Mouse (Mus musculus) v-Abl transformed pro-B cells (cell line): ENCODE measurements around the gene Mboat7.
"Not testable (repeated sequence)": the region's sequence is repeated elsewhere in the genome, so short reads cannot be mapped to it uniquely, and the experiment has no call there.

Experiments
- in situ Hi-C, 2 experiments: fragments of 400-800 bp; cut with MboI; formaldehyde crosslinking; loops; one replicate each; pipeline ENCODE4 v1.15.1; 2025; ENCODE audit not compliant: unreplicated experiment in 2 of 2

Mboat7 gene

DNA sequence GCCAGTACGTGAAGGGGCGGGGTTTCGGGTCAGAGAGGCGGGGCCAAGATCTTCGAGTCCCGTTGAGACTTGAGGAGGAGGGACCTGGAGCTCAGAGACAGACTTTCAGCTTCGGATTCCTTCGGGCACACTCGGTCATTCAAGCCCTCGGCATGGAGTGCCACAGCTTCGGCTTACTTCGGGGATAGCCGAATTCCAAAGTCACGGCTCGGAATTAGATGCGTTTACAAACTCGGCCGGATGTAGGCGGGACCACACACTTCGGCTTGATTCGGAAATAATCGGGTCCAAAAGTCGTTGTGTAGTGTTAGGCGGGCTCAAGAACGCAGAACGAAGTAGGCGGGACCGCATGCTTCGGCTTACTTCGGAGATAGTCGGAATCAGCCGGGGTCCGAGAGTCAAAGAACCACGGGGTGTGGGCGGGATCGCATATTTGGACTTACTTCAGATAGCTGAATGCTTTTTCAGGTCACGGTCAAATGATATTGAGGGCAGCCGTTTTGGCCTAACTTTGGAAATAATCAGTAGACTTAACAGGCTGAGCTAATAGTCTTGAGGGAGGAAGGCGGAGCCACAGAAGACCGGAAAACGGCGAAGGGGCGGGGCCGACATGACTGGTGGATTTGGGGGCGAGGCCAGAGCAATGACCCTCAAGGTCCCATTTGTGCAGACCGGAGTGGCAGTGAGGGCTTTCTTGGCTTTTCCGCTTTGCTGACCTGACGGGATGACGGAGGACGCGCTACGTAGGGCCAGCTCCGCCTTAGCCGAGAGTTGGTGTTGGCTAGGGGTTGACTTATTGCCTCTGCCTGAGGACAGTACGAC lies at the start of gene Mboat7:
TSS of gene Mboat7 (minus strand) at position 537 of the 822 bp plus-strand sequence.
- in situ Hi-C loops = loop anchor here (10.0 to 25.0 kb wide), 6 partner anchors 406 to 969 kb away; partner anchors contain the start of genes Myadm (in 2 of the 2), Ppp6r1 (in 2 of the 2), Prkcg (in 2 of the 2) and Leng8 (in 1 of the 2)

- in situ Hi-C loops = not testable (repeated sequence)
Observed at GRCm38 (mm10) chr7:3732675-3733074, 39.4 kb upstream of the Mboat7 start.

GRCm38 (mm10) chr7:3725459-3725858 lies 32.1 kb upstream of the Mboat7 start:
- in situ Hi-C loops = not testable (repeated sequence)

- in situ Hi-C loops = not testable (repeated sequence)
Observed at GRCm38 (mm10) chr7:3720268-3720667, 26.9 kb upstream of the Mboat7 start, which contains the start of gene Pirb. Gene Pirb (minus strand): TSS chr7:3720391.

GRCm38 (mm10) chr7:3715249-3715648 lies 21.9 kb upstream of the Mboat7 start:
- in situ Hi-C loops = no loop called here

GRCm38 (mm10) chr7:3712264-3712942 lies 19.1 kb upstream of the Mboat7 start:
- in situ Hi-C loops = no loop called here

GRCm38 (mm10) chr7:3709000-3709399 lies 15.7 kb upstream of the Mboat7 start:
- in situ Hi-C loops = loop anchor here in 1 of 2 experiments (10.0 kb wide), 1 partner anchor 796 kb away; the partner anchor contains the start of gene Ppp1r12c

- in situ Hi-C loops = loop anchor here in 1 of 2 experiments (10.0 kb wide), 1 partner anchor 796 kb away; the partner anchor contains the start of gene Ppp1r12c
Observed at GRCm38 (mm10) chr7:3708447-3708980, 15.2 kb upstream of the Mboat7 start.

DNA sequence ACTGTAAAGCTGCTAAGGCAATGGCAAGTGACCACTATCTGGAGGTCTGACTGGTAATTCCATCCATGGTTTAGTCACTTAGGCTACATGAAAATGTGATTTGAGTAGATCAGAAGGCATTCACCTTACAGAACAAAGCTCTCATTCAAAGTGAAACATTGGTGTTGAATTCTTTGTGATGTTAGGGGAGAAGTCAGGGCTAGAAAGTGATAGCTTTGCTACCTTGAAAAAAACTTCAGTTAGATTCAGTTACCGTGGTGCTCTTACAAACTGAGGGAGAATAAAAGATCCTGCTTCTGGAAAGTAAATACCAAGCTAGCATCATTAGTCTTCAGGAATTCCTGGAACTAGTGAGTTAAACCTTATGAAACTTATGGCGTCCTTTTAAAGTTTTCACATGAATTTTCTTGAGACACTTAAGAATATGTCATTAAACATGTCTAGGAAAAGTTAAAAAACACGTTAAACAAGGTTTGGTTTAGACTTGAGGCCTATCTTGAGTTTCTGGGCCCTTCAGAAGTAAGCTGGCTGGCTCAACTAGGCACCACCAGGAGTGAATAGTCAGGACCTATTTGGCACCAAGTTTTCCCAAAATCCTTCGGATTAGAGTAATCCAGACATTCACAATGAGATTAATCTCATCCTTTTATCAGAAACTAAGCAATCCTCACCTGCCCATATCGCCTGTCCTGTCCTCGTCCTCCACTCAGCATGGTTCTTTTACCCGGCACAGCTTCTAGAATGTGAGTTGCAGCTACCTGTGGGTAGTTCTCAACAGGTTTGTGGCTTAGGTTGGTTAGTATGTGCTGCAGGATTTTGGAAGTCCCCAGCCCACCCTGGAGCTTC lies 14.5 kb upstream of the Mboat7 start:
- in situ Hi-C loops = loop anchor here in 1 of 2 experiments (10.0 kb wide), 1 partner anchor 797 kb away; the partner anchor contains the start of gene Ppp1r12c

GRCm38 (mm10) chr7:3707027-3707426 lies 13.7 kb upstream of the Mboat7 start:
- in situ Hi-C loops = loop anchor here in 1 of 2 experiments (10.0 kb wide), 1 partner anchor 798 kb away; the partner anchor contains the start of gene Ppp1r12c

DNA sequence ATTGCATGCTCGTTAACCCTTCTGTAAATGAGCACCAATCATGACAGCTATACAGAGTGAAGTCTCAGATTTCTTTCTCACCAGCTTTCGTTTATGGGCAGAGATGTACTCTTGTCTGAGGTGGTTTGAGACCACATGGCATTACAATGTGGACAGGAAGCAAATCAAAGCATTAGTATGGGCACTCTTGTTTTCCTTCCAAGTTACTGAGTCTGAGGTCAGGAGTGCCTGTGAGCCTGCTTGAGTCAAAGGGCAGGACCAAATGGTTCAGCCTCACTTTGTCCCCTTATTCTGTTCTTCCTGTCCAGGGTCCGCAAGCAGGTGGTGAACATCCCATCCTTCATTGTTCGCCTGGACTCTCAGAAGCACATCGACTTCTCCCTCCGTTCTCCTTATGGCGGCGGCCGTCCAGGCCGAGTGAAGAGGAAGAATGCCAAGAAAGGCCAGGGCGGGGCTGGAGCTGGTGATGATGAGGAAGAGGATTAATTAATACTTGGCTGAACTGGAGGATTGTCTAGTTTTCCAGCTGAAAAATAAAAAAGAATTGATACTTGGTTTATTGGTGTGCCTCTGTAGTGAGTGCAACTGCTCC lies 13.1 kb upstream of the Mboat7 start:
- in situ Hi-C loops = loop anchor here in 1 of 2 experiments (10.0 kb wide), 1 partner anchor 798 kb away; the partner anchor contains the start of gene Ppp1r12c

DNA sequence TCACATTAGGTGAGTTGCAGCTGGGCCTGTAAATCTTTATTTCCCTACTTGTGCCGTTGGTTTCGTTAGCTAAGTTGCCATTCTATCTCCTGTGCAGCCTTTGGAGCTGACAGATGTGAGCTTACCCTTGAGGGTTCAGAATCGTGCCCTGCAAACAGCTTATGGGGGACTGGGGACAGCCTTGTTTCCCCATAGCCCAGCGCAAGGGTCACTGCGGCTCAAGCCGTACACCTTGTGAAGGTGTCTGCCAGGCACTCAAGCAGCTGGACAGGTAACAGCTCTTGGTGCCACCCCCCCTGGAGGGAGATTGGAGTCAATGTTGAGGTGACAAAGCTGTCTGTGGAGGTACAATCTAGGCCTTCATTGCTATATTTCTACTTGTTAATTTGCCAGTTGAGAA lies 12.6 kb upstream of the Mboat7 start:
- in situ Hi-C loops = loop anchor here in 1 of 2 experiments (10.0 kb wide), 1 partner anchor 799 kb away; the partner anchor contains the start of gene Ppp1r12c

DNA sequence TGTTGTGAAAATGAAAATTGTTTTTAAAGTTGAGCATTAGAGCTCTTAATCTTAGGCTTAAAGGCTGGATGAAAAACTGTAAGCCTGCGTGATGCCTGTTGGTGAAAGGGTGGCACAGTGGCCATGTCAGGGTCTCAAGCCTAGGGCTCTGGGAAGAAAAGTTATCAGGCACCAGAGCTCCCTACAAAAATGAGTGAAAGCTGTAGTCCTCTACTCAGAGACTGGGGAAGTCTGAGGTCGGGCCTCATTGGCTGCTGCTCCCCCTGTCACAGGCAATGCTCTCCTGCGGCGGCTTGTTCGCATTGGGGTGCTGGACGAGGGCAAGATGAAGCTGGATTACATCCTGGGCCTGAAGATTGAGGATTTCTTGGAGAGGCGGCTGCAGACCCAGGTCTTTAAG lies 12.1 kb upstream of the Mboat7 start:
- in situ Hi-C loops = loop anchor here in 1 of 2 experiments (10.0 kb wide), 1 partner anchor 799 kb away; the partner anchor contains the start of gene Ppp1r12c

- in situ Hi-C loops = loop anchor here (5.0 to 10.0 kb wide), 3 partner anchors 42 to 800 kb away; partner anchors contain the start of genes Cnot3 (in 1 of the 2) and Ppp1r12c (in 1 of the 2)
Observed at GRCm38 (mm10) chr7:3704475-3704874, 11.2 kb upstream of the Mboat7 start.

DNA sequence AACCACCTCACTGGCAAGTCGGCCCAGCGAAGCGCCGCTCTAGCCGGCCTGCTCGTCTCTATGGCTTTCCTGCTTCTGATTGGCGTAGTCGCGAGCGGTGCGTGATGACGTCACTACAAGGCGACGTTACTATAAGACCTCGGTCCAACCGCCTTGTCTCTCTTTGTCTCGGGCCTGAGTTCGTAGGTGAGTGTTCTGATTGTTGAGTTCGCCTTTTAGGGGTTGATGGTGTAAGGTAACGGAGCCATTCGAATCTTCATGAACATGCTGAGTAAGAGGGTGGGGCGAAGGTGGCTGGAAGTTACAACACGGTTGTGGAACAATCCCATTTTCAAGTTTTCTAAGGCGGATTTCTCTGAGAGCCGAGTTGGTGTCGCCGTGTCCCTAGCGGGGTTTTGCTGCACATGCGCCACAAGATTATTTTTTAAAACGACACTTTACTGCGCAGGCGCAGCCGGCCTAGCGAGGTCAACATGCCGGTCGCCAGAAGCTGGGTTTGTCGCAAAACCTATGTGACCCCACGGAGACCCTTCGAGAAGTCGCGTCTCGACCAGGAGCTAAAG lies 10.6 kb upstream of the Mboat7 start, which contains the start of gene Rps9:
TSS of gene Rps9 (plus strand) at position 115 of the 563 bp plus-strand sequence.
- in situ Hi-C loops = loop anchor here (5.0 to 10.0 kb wide), 3 partner anchors 42 to 801 kb away; partner anchors contain the start of genes Cnot3 (in 1 of the 2) and Ppp1r12c (in 1 of the 2)

GRCm38 (mm10) chr7:3703148-3703878 lies 10.0 kb upstream of the Mboat7 start:
- in situ Hi-C loops = loop anchor here (5.0 to 10.0 kb wide), 3 partner anchors 41 to 801 kb away; partner anchors contain the start of genes Cnot3 (in 1 of the 2) and Ppp1r12c (in 1 of the 2)

DNA sequence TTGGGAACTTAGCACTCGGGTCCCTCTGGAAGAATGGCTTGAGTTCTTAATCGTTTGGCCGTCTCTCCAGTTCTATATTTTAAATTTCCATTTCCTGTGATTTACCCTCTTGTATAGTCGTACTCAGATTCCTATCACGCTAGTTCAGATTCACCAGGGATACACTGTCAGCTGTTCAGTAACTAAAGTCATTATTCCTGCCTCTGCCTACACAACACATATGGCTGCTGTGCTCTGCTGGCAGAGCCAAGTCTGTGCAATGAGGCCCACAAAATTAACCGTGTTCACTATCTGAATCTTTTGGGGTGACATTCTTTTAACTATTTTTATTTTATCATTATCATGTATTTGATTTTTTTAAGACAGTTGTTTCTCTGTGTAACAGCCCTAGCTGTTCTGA lies 5.1 kb upstream of the Mboat7 start:
- in situ Hi-C loops = loop anchor here (5.0 to 25.0 kb wide), 7 partner anchors 71 to 964 kb away; partner anchors contain the start of genes Myadm (in 2 of the 2), Ppp6r1 (in 2 of the 2), Prkcg (in 2 of the 2) and Leng8 (in 1 of the 2)
